Mouse (Mus musculus): Measurements from ENCODE around the gene Tjp1. TPM values are rescaled to one million over a fixed set of nuclear protein-coding genes. Genes with fewer than 3 reads are reported as not detected.

The Tjp1 gene
- polyA plus RNA-seq, 1 experiment = 30.5 TPM

GRCm38 (mm10) chr7:65466137-65466536, 61.4 kb downstream of the Tjp1 start:
- TF ChIP-seq GATA1 (IDR thresholded peaks at IDR 0.05; ENCODE audit: low read length) = no peak

- TF ChIP-seq GATA1 (IDR thresholded peaks at IDR 0.05; ENCODE audit: low read length) = no peak
Measured at GRCm38 (mm10) chr7:65464518-65465037, 63.0 kb downstream of the Tjp1 start.

GRCm38 (mm10) chr7:65463438-65463837, 64.1 kb downstream of the Tjp1 start:
- TF ChIP-seq GATA1 (IDR thresholded peaks at IDR 0.05; ENCODE audit: low read length) = no peak

- no peak for TF ChIP-seq GATA1 (IDR thresholded peaks at IDR 0.05; ENCODE audit: low read length)
Measured at GRCm38 (mm10) chr7:65461412-65461811, 66.2 kb downstream of the Tjp1 start.

GRCm38 (mm10) chr7:65460196-65460595, 67.4 kb downstream of the Tjp1 start:
- no peak for TF ChIP-seq GATA1 (IDR thresholded peaks at IDR 0.05; ENCODE audit: low read length)

GRCm38 (mm10) chr7:65456031-65456430, 71.5 kb downstream of the Tjp1 start:
- TF ChIP-seq GATA1 (IDR thresholded peaks at IDR 0.05; ENCODE audit: low read length) = no peak

- TF ChIP-seq GATA1 (IDR thresholded peaks at IDR 0.05; ENCODE audit: low read length) = no peak
Measured at GRCm38 (mm10) chr7:65455208-65455607, 72.4 kb downstream of the Tjp1 start.

GRCm38 (mm10) chr7:65454269-65454668, 73.3 kb downstream of the Tjp1 start:
- no peak for TF ChIP-seq GATA1 (IDR thresholded peaks at IDR 0.05; ENCODE audit: low read length)

- TF ChIP-seq GATA1 (IDR thresholded peaks at IDR 0.05; ENCODE audit: low read length) = no peak
Measured at GRCm38 (mm10) chr7:65452246-65452645, 75.3 kb downstream of the Tjp1 start.

GRCm38 (mm10) chr7:65450158-65450557, 77.4 kb downstream of the Tjp1 start:
- no peak for TF ChIP-seq GATA1 (IDR thresholded peaks at IDR 0.05; ENCODE audit: low read length)

GRCm38 (mm10) chr7:65441505-65441904, 86.1 kb downstream of the Tjp1 start:
- no peak for TF ChIP-seq GATA1 (IDR thresholded peaks at IDR 0.05; ENCODE audit: low read length)

GRCm38 (mm10) chr7:65439518-65439917, 88.1 kb downstream of the Tjp1 start:
- TF ChIP-seq GATA1 (IDR thresholded peaks at IDR 0.05; ENCODE audit: low read length) = no peak

- no peak for TF ChIP-seq GATA1 (IDR thresholded peaks at IDR 0.05; ENCODE audit: low read length)
Measured at GRCm38 (mm10) chr7:65438146-65438545, 89.4 kb downstream of the Tjp1 start.

- TF ChIP-seq GATA1 (IDR thresholded peaks at IDR 0.05; ENCODE audit: low read length) = no peak
Measured at GRCm38 (mm10) chr7:65436921-65437320, 90.7 kb downstream of the Tjp1 start.

- TF ChIP-seq GATA1 (IDR thresholded peaks at IDR 0.05; ENCODE audit: low read length) = no peak
Measured at GRCm38 (mm10) chr7:65431018-65431695, 96.4 kb downstream of the Tjp1 start.

- TF ChIP-seq GATA1 (IDR thresholded peaks at IDR 0.05; ENCODE audit: low read length) = no peak
Measured at GRCm38 (mm10) chr7:65430401-65430800, 97.2 kb downstream of the Tjp1 start.

- no peak for TF ChIP-seq GATA1 (IDR thresholded peaks at IDR 0.05; ENCODE audit: low read length)
Measured at GRCm38 (mm10) chr7:65424519-65424918, 103.1 kb downstream of the Tjp1 start.
